ENCODE assay signal across 8 mouse cellular contexts in genomic region chr16:30870110-30870509, GRCm38 (mm10).
DNase-seq lines count a peak whose midpoint lies in the region; ATAC-seq lines count a peak whose summit lies in the region.

No protein-coding gene starts in this region.

- H3K4me3 ChIP-seq in liver, embryonic 13.5 days (replicated peaks): no peak overlapping the region; the same call in 1 of the 2 replicates

- H3K27ac ChIP-seq in liver, embryonic 13.5 days: no peak overlapping the region

- no peaks in the 10 kb centered on the region for H3K9me3 ChIP-seq in liver, embryonic 13.5 days (replicated peaks)

- 37% methylated on average over 14 of the region's 14 CpGs for WGBS in liver, embryonic 13.5 days (ENCODE audit: insufficient replicate concordance)

- H3K4me2 ChIP-seq in liver, embryonic 13.5 days: peak overlapping the region; percentile 16; the same call in 1 of the 2 replicates

- no peaks in the 10 kb centered on the region for H3K27me3 ChIP-seq in liver, embryonic 13.5 days
- H3K27me3 ChIP-seq in splenic B cell, adult 2 months (ENCODE audit: control insufficient read depth, insufficient read depth, low read length, poor library complexity, severe bottlenecking): no peaks in the 10 kb centered on the region

- intact Hi-C loops in heart, postnatal 10 days (cut with DNase I): loop anchor here (1.0 to 5.0 kb wide), 6 partner anchors 67 to 269 kb away; no protein-coding TSS in a partner anchor

- H3K9ac ChIP-seq in liver, embryonic 13.5 days: no peak overlapping the region

- H3K4me1 ChIP-seq in liver, embryonic 13.5 days (replicated peaks): peaks cover 26% of the 10 kb centered on the region

- no peaks in the 10 kb centered on the region for H3K36me3 ChIP-seq in liver, embryonic 13.5 days
- H3K36me3 ChIP-seq in splenic B cell, adult 2 months (ENCODE audit: control insufficient read depth, insufficient read depth, low read length, poor library complexity, severe bottlenecking): no peaks in the 10 kb centered on the region

- no peak for ATAC-seq in liver, embryonic 13.5 days (ENCODE audit: low read depth)
- ATAC-seq in cerebellum, adult (ENCODE audit: insufficient number of reproducible peaks, low FRiP score, low TSS enrichment): no peak

- peak; percentile 32 for DNase-seq in right cerebral cortex, postnatal 14 days
- DNase-seq in right cerebral cortex, postnatal 36 days (ENCODE audit: low spot score in 2 of 2): no peak
- peak; percentile 32 for DNase-seq in embryo, embryonic 9.5 days (ENCODE audit: extremely low spot score)
- peak; percentile 74 to 81 for DNase-seq in heart, postnatal 10 days
- DNase-seq in liver, embryonic 13.5 days: peak; percentile 35
- DNase-seq in splenic B cell, adult 2 months (ENCODE audit: low read depth, low spot score): peak; percentile 23
- no peak for DNase-seq in neural tube, embryonic 10.5 days (ENCODE audit: extremely low spot score, low spot score)

Comparison
In these comparisons a context has a peak if more than half of its experiments do, and no peak if none do; other contexts are left out.
1. DNase-seq: peak in right cerebral cortex, postnatal 14 days (single experiment), embryo, embryonic 9.5 days (single experiment), heart, postnatal 10 days (2 of 2), liver, embryonic 13.5 days (single experiment) and splenic B cell, adult 2 months (single experiment); none in right cerebral cortex, postnatal 36 days (0 of 2) and neural tube, embryonic 10.5 days (single experiment).